Mouse (Mus musculus): Measurements from ENCODE around the gene Eif4e3. TPM values are rescaled to one million over a fixed set of nuclear protein-coding genes. Genes with fewer than 3 reads are reported as not detected.

Eif4e3 gene
- total RNA-seq, 2 experiments from 2014 or later: 36.9 to 40.7 TPM

GRCm38 (mm10) chr6:99600168-99600793 is 66.3 kb downstream of the Eif4e3 start:
- intact Hi-C loops (cut with DNase I): loop anchor here (5.0 kb wide), 3 partner anchors 628 to 1493 kb away; no protein-coding TSS in a partner anchor
- DNase-seq (ENCODE audit: low spot score): no peak

GRCm38 (mm10) chr6:99599651-99600050 is 66.9 kb downstream of the Eif4e3 start:
- intact Hi-C loops (cut with DNase I): loop anchor here (2.0 to 5.0 kb wide), 4 partner anchors 627 to 1492 kb away; no protein-coding TSS in a partner anchor
- no peak for DNase-seq (ENCODE audit: low spot score)

GRCm38 (mm10) chr6:99599229-99599628 is 67.3 kb downstream of the Eif4e3 start:
- intact Hi-C loops (cut with DNase I): loop anchor here (2.0 kb wide), 1 partner anchor 1074 kb away; no protein-coding TSS in a partner anchor
- DNase-seq (ENCODE audit: low spot score): no peak

DNA sequence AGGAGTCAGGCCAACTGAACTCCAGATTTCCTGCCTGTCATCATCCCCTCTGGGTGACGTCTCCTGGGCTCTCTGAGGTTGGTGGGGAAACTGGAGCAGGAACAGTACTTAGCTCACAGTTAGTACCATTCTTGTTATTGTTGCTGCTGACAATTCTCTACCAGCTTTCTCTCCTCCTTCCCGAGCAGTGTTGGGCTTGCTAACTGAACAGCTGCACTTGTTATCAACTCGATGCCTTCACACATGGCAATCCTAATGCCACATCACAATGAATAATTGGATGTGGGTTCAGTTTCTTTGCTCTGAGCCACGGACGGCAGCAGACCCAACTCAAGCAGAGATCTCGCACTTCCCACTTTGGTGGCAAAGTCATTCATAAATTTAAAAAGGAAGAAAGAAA is 89.5 kb downstream of the Eif4e3 start:
- intact Hi-C loops (cut with DNase I): no loop called here
- no peak for DNase-seq (ENCODE audit: low spot score)

DNA sequence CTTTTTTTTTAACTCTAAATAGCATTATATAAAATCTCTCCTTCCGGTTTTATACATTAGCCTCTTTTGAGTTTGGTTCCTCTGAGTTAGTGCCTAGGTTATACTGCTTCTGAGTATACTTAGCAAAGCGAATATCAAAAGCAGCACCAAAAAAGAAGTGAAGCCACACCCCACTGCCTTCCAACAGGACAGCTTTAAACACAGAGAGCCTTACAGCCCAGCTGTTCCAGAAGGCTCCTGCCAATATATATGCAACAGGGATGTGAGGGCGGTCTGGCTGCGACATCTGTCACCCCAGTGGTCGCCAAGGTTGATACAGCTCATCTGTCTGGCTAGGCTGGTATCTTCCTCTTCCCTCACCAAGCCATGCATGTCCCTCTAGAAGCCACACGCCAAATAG is 90.9 kb downstream of the Eif4e3 start:
- intact Hi-C loops (cut with DNase I): no loop called here
- no peak for DNase-seq (ENCODE audit: low spot score)

Other genes starting within 250 kb of the Eif4e3 start
- gene Foxp1, start 144.1 kb downstream of the Eif4e3 start, total RNA-seq (2021): 10 to 100 TPM; 33.6 to 35.3 TPM
- gene Gm20696, start within 50 bp of the Eif4e3 start, total RNA-seq (2021): 1 to 10 TPM; 1.5 to 2.7 TPM
- 1 to 10 TPM; 3.9 to 4.4 TPM for gene Gpr27, start 25.9 kb upstream of the Eif4e3 start, total RNA-seq (2021)
- not detected for gene Prok2, start 59.6 kb upstream of the Eif4e3 start, total RNA-seq (2021)

Measured in heart, postnatal 25 days (tissue).